Mouse (Mus musculus) heart, embryonic 16.5 days (tissue): ENCODE data around the gene Ppp1r21. TPM values are rescaled to one million over a fixed set of nuclear protein-coding genes. Genes with fewer than 3 reads are reported as not detected.

Experiments used
- ATAC-seq: fragments of 200-750 bp; cut with Nextera tagmentation; replicated peaks from 2 replicates; pipeline ENCODE4 v1.8.0; 2017; ENCODE audit warnings: moderate number of reproducible peaks; ENCODE audit not compliant: insufficient read depth, low FRiP score; ENCODE audit errors: extremely low read depth
- H3K27ac ChIP-seq: fragments of 300-500 bp; sonication (generic); 2 replicates; pipeline ENCODE4 v1.5.1; 2014; ENCODE audit warnings: mild to moderate bottlenecking, low read length, control low read depth, moderate library complexity
- H3K27me3 ChIP-seq: fragments of 300-500 bp; sonication (generic); 2 replicates; pipeline ENCODE4 v1.6.1; 2014; ENCODE audit warnings: low read length, mixed read lengths; ENCODE audit not compliant: control insufficient read depth, insufficient read depth
- H3K36me3 ChIP-seq: fragments of 300-500 bp; sonication (generic); 2 replicates; pipeline ENCODE4 v1.6.1; 2014; ENCODE audit not compliant: control insufficient read depth, insufficient read depth
- H3K4me1 ChIP-seq: fragments of 300-500 bp; sonication (generic); 2 replicates; pipeline ENCODE4 v1.6.1; 2014; ENCODE audit warnings: low read length, mixed read lengths; ENCODE audit not compliant: control insufficient read depth, insufficient read depth
- H3K4me2 ChIP-seq: fragments of 300-500 bp; sonication (generic); 2 replicates; pipeline ENCODE4 v1.6.1; 2014; ENCODE audit warnings: low read depth, mild to moderate bottlenecking, control low read depth, low read length
- H3K4me3 ChIP-seq: fragments of 300-500 bp; sonication (generic); 2 replicates; pipeline ENCODE4 v1.5.1; 2014; ENCODE audit warnings: mild to moderate bottlenecking, control low read depth, low read length
- H3K9ac ChIP-seq: fragments of 300-500 bp; sonication (generic); 2 replicates; pipeline ENCODE4 v1.6.1; 2014; ENCODE audit warnings: low read length, control low read depth
- H3K9me3 ChIP-seq: fragments of 300-500 bp; sonication (generic); replicated peaks from 2 replicates; pipeline ENCODE4 v1.6.1; 2016; ENCODE audit warnings: low read length; ENCODE audit not compliant: control insufficient read depth
- WGBS: fragments of 180-500 bp; shearing (Covaris S2); extraction: QIAGEN DNeasy Blood & Tissue Kit; methylation state at CpG from one replicate; pipeline ENCODE4 v1.1.7; 2014; 5-methylcytosine and 5-hydroxymethylcytosine counted together
- polyA plus RNA-seq: library from polyadenylated mRNA; unstranded; fragments of >200 nt; fragmentation: Nextera tagmentation; extraction: Ambion mirVana; gene quantifications from 2 replicates; pipeline ENCODE4 v1.2.1, GENCODE M21; 2015

The Ppp1r21 gene
- polyA plus RNA-seq, 1 experiment from 2014 or later: 14.1 TPM

- H3K27ac ChIP-seq: peak overlapping the region; percentile 37; the same call in 1 of the 2 replicates
- H3K27me3 ChIP-seq: no peaks in the 10 kb centered on the region
- 86% methylated on average over 11 of the region's 11 CpGs for WGBS
- no peaks in the 10 kb centered on the region for H3K9me3 ChIP-seq
- H3K36me3 ChIP-seq: peaks cover 14% of the 10 kb centered on the region
- H3K4me2 ChIP-seq: no peak overlapping the region
- H3K4me3 ChIP-seq: no peak overlapping the region
- no peak for ATAC-seq
- no peak overlapping the region for H3K9ac ChIP-seq
- H3K4me1 ChIP-seq: 0 out of 2 replicates have a peak, but pooled peaks cover 3% of the 10 kb centered on the region
Observed at GRCm38 (mm10) chr17:88553473-88554087, 23.7 kb downstream of the Ppp1r21 start.

GRCm38 (mm10) chr17:88556176-88556575 lies 26.3 kb downstream of the Ppp1r21 start:
- peaks cover 17% of the 10 kb centered on the region for H3K36me3 ChIP-seq
- H3K27me3 ChIP-seq: no peaks in the 10 kb centered on the region
- H3K9ac ChIP-seq: no peak overlapping the region
- H3K4me2 ChIP-seq: no peak overlapping the region
- no peak overlapping the region for H3K27ac ChIP-seq
- 79% methylated on average over 13 of the region's 13 CpGs for whole genome bisulfite sequencing
- H3K4me3 ChIP-seq: no peak overlapping the region
- peaks cover 3% of the 10 kb centered on the region; the same call in 1 of the 2 replicates for H3K4me1 ChIP-seq
- H3K9me3 ChIP-seq: no peaks in the 10 kb centered on the region
- no peak for ATAC-seq

GRCm38 (mm10) chr17:88556688-88557087 lies 26.8 kb downstream of the Ppp1r21 start:
- WGBS: 87% methylated on average over 4 of the region's 4 CpGs

GRCm38 (mm10) chr17:88558168-88558842 lies 28.4 kb downstream of the Ppp1r21 start:
- H3K9ac ChIP-seq: no peak overlapping the region
- no peaks in the 10 kb centered on the region for H3K9me3 ChIP-seq
- H3K27me3 ChIP-seq: no peaks in the 10 kb centered on the region
- ATAC-seq: peak; percentile 72; the same call in 1 of the 2 replicates
- H3K4me2 ChIP-seq: 0 out of 2 replicates have a peak overlapping the region, but pooled peaks have one; percentile 3
- no peak overlapping the region for H3K4me3 ChIP-seq
- peaks cover 22% of the 10 kb centered on the region for H3K36me3 ChIP-seq
- WGBS: 33% methylated on average over 13 of the region's 13 CpGs
- no peak overlapping the region for H3K27ac ChIP-seq
- H3K4me1 ChIP-seq: no peaks in the 10 kb centered on the region; the same call in 1 of the 2 replicates

More at GRCm38 (mm10) chr17:88556688-88557087, 26.8 kb downstream of the Ppp1r21 start:
- ATAC-seq: no peak
- no peak overlapping the region for H3K9ac ChIP-seq
- H3K4me2 ChIP-seq: no peak overlapping the region
- H3K36me3 ChIP-seq: peaks cover 17% of the 10 kb centered on the region
- H3K4me3 ChIP-seq: no peak overlapping the region
- no peaks in the 10 kb centered on the region for H3K9me3 ChIP-seq
- H3K27me3 ChIP-seq: no peaks in the 10 kb centered on the region
- peaks cover 3% of the 10 kb centered on the region; the same call in 1 of the 2 replicates for H3K4me1 ChIP-seq
- H3K27ac ChIP-seq: no peak overlapping the region

- no peaks in the 10 kb centered on the region for H3K9me3 ChIP-seq
- ATAC-seq: no peak
- H3K4me2 ChIP-seq: no peak overlapping the region
- H3K4me1 ChIP-seq: no peaks in the 10 kb centered on the region; the same call in 1 of the 2 replicates
- H3K4me3 ChIP-seq: no peak overlapping the region
- H3K36me3 ChIP-seq: peaks cover 26% of the 10 kb centered on the region
- no peak overlapping the region for H3K27ac ChIP-seq
- no peaks in the 10 kb centered on the region for H3K27me3 ChIP-seq
- no peak overlapping the region for H3K9ac ChIP-seq
- 68% methylated on average over 3 of the region's 3 CpGs for WGBS
Observed at GRCm38 (mm10) chr17:88563611-88564010, 33.7 kb downstream of the Ppp1r21 start.

GRCm38 (mm10) chr17:88569807-88570540 lies 40.1 kb downstream of the Ppp1r21 start:
- Histone ChIP-seq H3K4me1 (no peaks in the 10 kb centered on the region), H3K36me3 (peaks cover 45% of the 10 kb centered on the region), H3K4me2 (no peak overlapping the region), H3K27me3 (no peaks in the 10 kb centered on the region), H3K9ac (no peak overlapping the region), H3K27ac (no peak overlapping the region), H3K9me3 (no peaks in the 10 kb centered on the region), H3K4me3 (no peak overlapping the region)
- ATAC-seq: no peak
- 86% methylated on average over 10 of the region's 10 CpGs for WGBS

GRCm38 (mm10) chr17:88570784-88571183 lies 40.9 kb downstream of the Ppp1r21 start:
- WGBS: 83% methylated on average over 11 of the region's 11 CpGs
- H3K9ac ChIP-seq: no peak overlapping the region
- H3K4me1 ChIP-seq: no peaks in the 10 kb centered on the region
- no peak overlapping the region for H3K4me3 ChIP-seq
- no peaks in the 10 kb centered on the region for H3K9me3 ChIP-seq
- ATAC-seq: no peak
- no peak overlapping the region for H3K27ac ChIP-seq
- peaks cover 46% of the 10 kb centered on the region for H3K36me3 ChIP-seq
- H3K27me3 ChIP-seq: no peaks in the 10 kb centered on the region
- H3K4me2 ChIP-seq: no peak overlapping the region

GRCm38 (mm10) chr17:88574811-88575210 lies 44.9 kb downstream of the Ppp1r21 start:
- no peaks in the 10 kb centered on the region for H3K9me3 ChIP-seq
- H3K9ac ChIP-seq: no peak overlapping the region
- H3K27ac ChIP-seq: no peak overlapping the region
- H3K4me2 ChIP-seq: no peak overlapping the region
- no peaks in the 10 kb centered on the region for H3K27me3 ChIP-seq
- H3K36me3 ChIP-seq: peaks cover 56% of the 10 kb centered on the region
- no peaks in the 10 kb centered on the region for H3K4me1 ChIP-seq
- ATAC-seq: no peak
- H3K4me3 ChIP-seq: no peak overlapping the region
- WGBS: 52% methylated on average over 5 of the region's 5 CpGs
